Mouse (Mus musculus) cerebral cortex, adult 2 months (tissue): ENCODE results near the gene Prkca.

ENCODE experiments used
- WGBS: fragments of 180-500 bp; shearing (Covaris S2); methylation state at CpG from one replicate; pipeline ENCODE4 v1.1.7; 2018; 5-methylcytosine and 5-hydroxymethylcytosine counted together

Gene Prkca

GRCm38 (mm10) chr11:108162110-108162509, 181.6 kb downstream of the Prkca start:
- 59% methylated on average over 4 of the region's 4 CpGs for WGBS

- 74% methylated on average over 7 of the region's 7 CpGs for WGBS
Observed at GRCm38 (mm10) chr11:108160056-108160455, 183.7 kb downstream of the Prkca start.

- WGBS, result 95% methylated on average over 3 of the region's 3 CpGs
Observed at GRCm38 (mm10) chr11:108158046-108158445, 185.7 kb downstream of the Prkca start.

GRCm38 (mm10) chr11:108157074-108157473, 186.7 kb downstream of the Prkca start:
- 91% methylated on average over 5 of the region's 5 CpGs for WGBS

GRCm38 (mm10) chr11:108156107-108156506, 187.6 kb downstream of the Prkca start:
- 90% methylated on average over 5 of the region's 5 CpGs for WGBS

GRCm38 (mm10) chr11:108155088-108155580, 188.6 kb downstream of the Prkca start:
- WGBS, result 98% methylated on average over 8 of the region's 8 CpGs

- WGBS, result 76% methylated on average over 9 of the region's 9 CpGs
Observed at GRCm38 (mm10) chr11:108153997-108154841, 189.5 kb downstream of the Prkca start.

- WGBS, result 41% methylated on average over 4 of the region's 4 CpGs
Observed at GRCm38 (mm10) chr11:108152591-108152990, 191.1 kb downstream of the Prkca start.

GRCm38 (mm10) chr11:108150410-108150809, 193.3 kb downstream of the Prkca start:
- 21% methylated on average over 7 of the region's 7 CpGs for WGBS

GRCm38 (mm10) chr11:108149187-108149586, 194.5 kb downstream of the Prkca start:
- 56% methylated on average over 9 of the region's 9 CpGs for WGBS

- WGBS, result 52% methylated on average over 4 of the region's 4 CpGs
Observed at GRCm38 (mm10) chr11:108148491-108148890, 195.2 kb downstream of the Prkca start.

- WGBS, result 41% methylated on average over 13 of the region's 13 CpGs
Observed at GRCm38 (mm10) chr11:108145752-108146496, 197.8 kb downstream of the Prkca start.

GRCm38 (mm10) chr11:108145128-108145527, 198.6 kb downstream of the Prkca start:
- 50% methylated on average over 8 of the region's 8 CpGs for WGBS

GRCm38 (mm10) chr11:108143739-108144138, 200.0 kb downstream of the Prkca start:
- 87% methylated on average over 2 of the region's 2 CpGs for WGBS

- WGBS, result 67% methylated on average over 7 of the region's 7 CpGs
Observed at GRCm38 (mm10) chr11:108140028-108140427, 203.7 kb downstream of the Prkca start.

GRCm38 (mm10) chr11:108136341-108136740, 207.4 kb downstream of the Prkca start:
- WGBS, result 24% methylated on average over 3 of the region's 3 CpGs

GRCm38 (mm10) chr11:108135407-108136159, 208.1 kb downstream of the Prkca start:
- WGBS, result 31% methylated on average over 4 of the region's 4 CpGs

GRCm38 (mm10) chr11:108128593-108128992, 215.1 kb downstream of the Prkca start:
- WGBS, result 30% methylated on average over 5 of the region's 5 CpGs

GRCm38 (mm10) chr11:108127908-108128307, 215.8 kb downstream of the Prkca start:
- WGBS, result 62% methylated on average over 5 of the region's 5 CpGs

GRCm38 (mm10) chr11:108122486-108122885, 221.2 kb downstream of the Prkca start:
- WGBS, result 68% methylated on average over 7 of the region's 7 CpGs

- WGBS, result 66% methylated on average over 5 of the region's 5 CpGs
Observed at GRCm38 (mm10) chr11:108120708-108121107, 223.0 kb downstream of the Prkca start.

- 92% methylated on average over 3 of the region's 3 CpGs for WGBS
Observed at GRCm38 (mm10) chr11:108119785-108120184, 223.9 kb downstream of the Prkca start.
